Mouse (Mus musculus) lung, embryonic 15.5 days (tissue): ENCODE data around the gene Lrrc74a. TPM values are rescaled to one million over a fixed set of nuclear protein-coding genes. Genes with fewer than 3 reads are reported as not detected.

Experiments used
- ATAC-seq: fragments of 200-750 bp; cut with Nextera tagmentation; 2 replicates; pipeline ENCODE4 v1.8.0; 2017; ENCODE audit warnings: moderate number of reproducible peaks, borderline replicate concordance; ENCODE audit not compliant: low FRiP score, low TSS enrichment; ENCODE audit errors: extremely low read depth
- H3K27ac ChIP-seq: fragments of 300-500 bp; sonication (generic); 2 replicates; pipeline ENCODE4 v1.5.1; 2015; ENCODE audit warnings: moderate library complexity, mild to moderate bottlenecking, inconsistent platforms
- H3K27me3 ChIP-seq: fragments of 300-500 bp; sonication (generic); 2 replicates; pipeline ENCODE4 v1.6.1; 2015; ENCODE audit warnings: inconsistent platforms
- H3K36me3 ChIP-seq: fragments of 300-500 bp; sonication (generic); 2 replicates; pipeline ENCODE4 v1.6.1; 2015; ENCODE audit warnings: inconsistent platforms
- H3K4me1 ChIP-seq: fragments of 300-500 bp; sonication (generic); 2 replicates; pipeline ENCODE4 v1.6.1; 2015; ENCODE audit warnings: inconsistent platforms
- H3K4me2 ChIP-seq: fragments of 300-500 bp; sonication (generic); 2 replicates; pipeline ENCODE4 v1.6.1; 2015; ENCODE audit warnings: inconsistent platforms, mild to moderate bottlenecking, moderate library complexity
- H3K4me3 ChIP-seq: fragments of 300-500 bp; sonication (generic); 2 replicates; pipeline ENCODE4 v1.5.1; 2015; ENCODE audit warnings: mild to moderate bottlenecking, inconsistent platforms
- H3K9ac ChIP-seq: fragments of 300-500 bp; sonication (generic); 2 replicates; pipeline ENCODE4 v1.6.1; 2015; ENCODE audit warnings: inconsistent platforms
- H3K9me3 ChIP-seq: fragments of 300-500 bp; sonication (generic); 2 replicates; pipeline ENCODE4 v1.6.1; 2016; ENCODE audit warnings: inconsistent platforms
- WGBS: fragments of 180-500 bp; shearing (Covaris S2); methylation state at CpG from one replicate; pipeline ENCODE4 v1.1.7; 2015; 5-methylcytosine and 5-hydroxymethylcytosine counted together
- polyA plus RNA-seq: library from polyadenylated mRNA; unstranded; fragments of >200 nt; fragmentation: Nextera tagmentation; extraction: Ambion mirVana; gene quantifications from 2 replicates; pipeline ENCODE4 v1.2.1, GENCODE M21; 2015

The Lrrc74a gene
- polyA plus RNA-seq, 1 experiment from 2014 or later: not detected

DNA sequence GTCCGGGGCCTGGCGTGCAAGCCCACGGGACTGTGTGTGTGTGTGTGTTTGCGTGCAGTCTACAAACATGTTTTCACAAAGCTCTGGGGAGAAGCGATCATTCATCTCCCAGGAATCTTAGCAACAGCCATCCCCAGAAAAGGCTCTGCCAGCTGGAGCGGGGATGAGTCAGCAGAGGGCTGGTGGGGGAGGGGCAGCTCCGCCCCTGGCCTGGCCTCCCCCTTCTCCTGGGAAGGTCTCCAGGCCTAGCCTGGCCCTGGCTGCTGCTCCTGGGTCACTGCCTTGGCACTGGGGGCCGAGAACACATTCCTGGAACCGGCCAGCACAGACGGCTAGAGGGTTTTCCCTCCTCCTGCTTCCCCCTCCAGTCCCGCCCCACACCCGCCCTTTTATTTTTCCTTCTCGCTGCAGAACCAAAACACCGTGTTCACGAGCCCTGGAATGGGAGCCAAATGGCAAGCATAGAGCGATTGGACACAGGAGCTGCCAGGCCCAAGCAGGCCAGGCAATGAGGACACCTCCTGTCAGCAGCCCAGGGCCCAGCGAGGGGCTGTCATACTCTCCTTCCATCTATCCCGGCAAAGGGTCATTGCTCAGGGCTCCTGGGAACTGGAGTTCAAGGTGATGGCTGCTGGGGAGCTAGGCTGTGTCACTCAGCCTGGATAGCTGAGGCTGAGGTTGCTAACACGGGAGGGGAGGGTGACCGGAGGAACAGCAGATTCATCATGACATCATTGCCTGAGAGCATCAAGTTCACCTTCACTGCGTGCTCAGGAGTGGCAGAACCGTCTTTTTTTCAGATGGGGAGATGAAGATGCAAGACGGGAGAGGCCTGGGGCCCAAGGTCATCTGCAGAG, 67.2 kb downstream of the Lrrc74a start:
- peak; percentile 85 for ATAC-seq
- Histone ChIP-seq H3K36me3 (no peaks in the 10 kb centered on the region), H3K4me2 (peak overlapping the region; percentile 55), H3K4me1 (peaks cover 80% of the 10 kb centered on the region), H3K9me3 (no peaks in the 10 kb centered on the region), H3K27ac (peak overlapping the region; percentile 99), H3K4me3 (peak overlapping the region; percentile 17), H3K27me3 (no peaks in the 10 kb centered on the region), H3K9ac (peak overlapping the region; percentile 39)
- WGBS: 2% methylated on average over 23 of the region's 23 CpGs

DNA sequence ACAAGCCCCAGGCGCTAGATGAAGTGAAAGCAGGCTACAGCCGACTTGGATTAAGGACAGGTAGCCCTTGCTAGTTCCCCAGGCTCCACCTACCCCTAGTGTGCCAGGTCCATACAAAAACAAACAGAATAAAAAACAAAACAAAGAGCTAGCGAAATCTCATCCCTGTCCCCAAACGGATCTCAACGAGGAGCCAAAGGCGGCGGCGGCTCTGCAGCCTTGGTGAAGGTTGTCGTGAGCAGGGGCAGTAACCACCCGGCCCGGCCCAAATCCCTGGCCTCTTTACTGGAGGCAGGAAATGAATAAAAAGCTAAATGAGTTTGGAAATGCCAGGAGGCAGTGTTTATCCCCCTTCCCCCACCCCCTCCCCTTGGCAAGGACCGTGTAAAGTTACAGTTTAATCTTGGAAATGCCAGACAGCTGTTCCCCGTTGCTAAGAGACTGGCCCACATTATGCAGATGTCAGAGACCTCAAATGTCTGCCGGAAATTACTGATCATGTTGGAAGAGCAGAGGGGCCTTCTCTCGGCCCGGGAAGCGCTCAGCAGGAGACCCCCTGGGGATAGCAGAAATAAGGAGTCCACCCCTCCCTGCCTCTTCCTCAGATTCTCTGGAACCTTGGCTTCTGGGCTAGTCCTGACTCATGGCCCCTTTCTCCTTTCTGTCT, 68.0 kb downstream of the Lrrc74a start:
- peak overlapping the region; percentile 55 for H3K4me2 ChIP-seq
- 3% methylated on average over 17 of the region's 17 CpGs for WGBS

GRCm38 (mm10) chr12:86802899-86803298, 68.7 kb downstream of the Lrrc74a start:
- WGBS: 36% methylated on average over 3 of the region's 3 CpGs
- Histone ChIP-seq H3K4me2 (0 out of 2 replicates have a peak overlapping the region, but pooled peaks have one; percentile 55), H3K9ac (no peak overlapping the region), H3K9me3 (no peaks in the 10 kb centered on the region), H3K27ac (peak overlapping the region; percentile 99), H3K4me1 (peaks cover 94% of the 10 kb centered on the region), H3K4me3 (no peak overlapping the region), H3K27me3 (no peaks in the 10 kb centered on the region), H3K36me3 (no peaks in the 10 kb centered on the region)
- ATAC-seq: no peak

More for the DNA sequence above, 68.0 kb downstream of the Lrrc74a start:
- H3K27ac ChIP-seq: peak overlapping the region; percentile 99
- H3K27me3 ChIP-seq: no peaks in the 10 kb centered on the region
- peak overlapping the region; percentile 17; the same call in 1 of the 2 replicates for H3K4me3 ChIP-seq
- H3K9me3 ChIP-seq: no peaks in the 10 kb centered on the region
- peaks cover 86% of the 10 kb centered on the region for H3K4me1 ChIP-seq
- peak overlapping the region; percentile 39 for H3K9ac ChIP-seq
- peak; percentile 28 for ATAC-seq
- H3K36me3 ChIP-seq: no peaks in the 10 kb centered on the region

DNA sequence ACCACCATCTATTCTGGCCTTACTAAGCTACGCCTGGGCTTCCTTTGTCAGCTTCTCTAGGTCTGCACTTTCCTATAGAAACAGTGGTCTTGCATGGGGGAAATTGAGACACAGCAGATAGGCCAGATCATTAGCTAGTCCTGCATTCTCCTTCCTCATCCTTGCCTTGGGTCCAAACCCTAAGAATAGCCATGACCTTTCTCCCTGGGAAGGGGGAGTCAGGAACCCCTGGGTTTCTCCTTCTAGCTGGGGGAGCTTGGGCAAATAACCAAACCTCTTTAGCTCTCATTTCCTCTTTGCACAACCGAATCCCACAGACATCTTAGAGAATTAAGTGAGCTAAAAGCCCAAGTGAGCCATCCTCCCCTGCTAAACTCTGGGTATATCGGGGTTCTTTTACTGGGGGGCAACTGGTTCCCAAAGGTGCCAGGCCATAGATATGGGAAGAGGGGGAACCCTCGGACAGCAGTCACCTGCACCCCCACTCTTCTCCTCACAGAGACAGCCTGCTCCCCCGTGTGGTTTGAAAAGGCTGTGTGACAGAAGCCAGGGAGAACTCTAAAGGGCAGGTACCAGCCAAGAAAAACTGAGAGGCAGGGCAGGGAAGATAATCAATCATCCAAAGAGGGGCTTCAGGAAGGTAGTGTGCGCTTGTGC, 69.6 kb downstream of the Lrrc74a start:
- ATAC-seq: no peak
- H3K4me2 ChIP-seq: no peak overlapping the region
- H3K36me3 ChIP-seq: no peaks in the 10 kb centered on the region
- no peaks in the 10 kb centered on the region for H3K9me3 ChIP-seq
- H3K9ac ChIP-seq: no peak overlapping the region
- no peak overlapping the region for H3K4me3 ChIP-seq
- peaks cover 94% of the 10 kb centered on the region for H3K4me1 ChIP-seq
- H3K27ac ChIP-seq: peak overlapping the region; percentile 99
- no peaks in the 10 kb centered on the region for H3K27me3 ChIP-seq
- 30% methylated on average over 6 of the region's 6 CpGs for WGBS

DNA sequence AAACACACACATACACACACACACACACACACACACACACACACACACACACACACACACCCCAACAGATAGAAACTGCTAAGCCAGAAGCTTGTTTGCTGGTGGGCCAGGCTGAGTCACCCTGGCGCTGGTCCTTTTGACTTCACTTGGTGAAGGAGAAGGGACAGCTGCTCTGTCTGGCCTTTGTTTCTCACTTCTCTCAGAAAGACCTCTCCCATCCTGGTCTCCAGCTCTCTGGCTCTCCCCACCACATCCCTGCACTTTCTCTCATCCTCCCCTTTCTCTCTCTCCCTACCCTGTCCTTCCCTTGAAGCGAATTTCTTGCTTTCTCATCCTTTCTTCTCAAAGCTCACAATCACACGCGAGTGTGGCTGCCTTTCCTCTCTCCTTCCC, 70.1 kb downstream of the Lrrc74a start:
- H3K27me3 ChIP-seq: no peaks in the 10 kb centered on the region
- H3K4me2 ChIP-seq: no peak overlapping the region
- peak overlapping the region; percentile 99 for H3K27ac ChIP-seq
- H3K36me3 ChIP-seq: no peaks in the 10 kb centered on the region
- H3K9ac ChIP-seq: no peak overlapping the region
- H3K4me3 ChIP-seq: no peak overlapping the region
- 0 out of 2 replicates have a peak, but pooled peaks have one; percentile 6 for ATAC-seq
- H3K9me3 ChIP-seq: no peaks in the 10 kb centered on the region
- peaks cover 88% of the 10 kb centered on the region for H3K4me1 ChIP-seq
- WGBS: 8% methylated on average over 4 of the region's 4 CpGs

DNA sequence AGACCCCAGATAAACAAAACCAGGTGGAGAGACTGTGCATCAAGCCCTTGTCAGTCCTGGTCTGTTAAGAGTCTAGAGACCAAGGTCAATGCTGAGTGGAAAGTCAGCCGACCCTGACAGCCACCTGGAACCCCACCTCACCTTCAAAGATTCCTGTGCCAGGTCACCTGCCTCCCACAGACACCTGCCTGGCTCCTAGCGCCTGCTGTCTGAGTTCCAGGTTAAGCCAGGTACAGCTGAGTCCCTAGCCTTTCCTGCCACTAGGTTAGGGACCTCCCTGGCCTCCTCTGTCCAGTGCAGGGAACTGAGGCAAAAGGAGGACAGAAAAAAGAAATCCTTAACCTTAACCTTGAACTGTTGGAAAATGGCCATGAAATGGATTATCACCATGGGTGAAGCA, 70.7 kb downstream of the Lrrc74a start:
- Histone ChIP-seq H3K4me2 (no peak overlapping the region), H3K36me3 (no peaks in the 10 kb centered on the region), H3K27me3 (no peaks in the 10 kb centered on the region), H3K4me1 (peaks cover 83% of the 10 kb centered on the region), H3K27ac (peak overlapping the region; percentile 99), H3K9me3 (no peaks in the 10 kb centered on the region), H3K4me3 (no peak overlapping the region), H3K9ac (no peak overlapping the region)
- no peak for ATAC-seq
- 35% methylated on average over 2 of the region's 2 CpGs for WGBS

- Histone ChIP-seq H3K4me3 (no peak overlapping the region), H3K27me3 (no peaks in the 10 kb centered on the region), H3K4me2 (no peak overlapping the region), H3K27ac (peak overlapping the region; percentile 99), H3K4me1 (peaks cover 81% of the 10 kb centered on the region), H3K9me3 (no peaks in the 10 kb centered on the region), H3K36me3 (no peaks in the 10 kb centered on the region), H3K9ac (no peak overlapping the region)
- 73% methylated on average over 4 of the region's 4 CpGs for WGBS
- ATAC-seq: no peak
These were observed 71.1 kb downstream of the Lrrc74a start for GRCm38 (mm10) chr12:86805315-86805714.

DNA sequence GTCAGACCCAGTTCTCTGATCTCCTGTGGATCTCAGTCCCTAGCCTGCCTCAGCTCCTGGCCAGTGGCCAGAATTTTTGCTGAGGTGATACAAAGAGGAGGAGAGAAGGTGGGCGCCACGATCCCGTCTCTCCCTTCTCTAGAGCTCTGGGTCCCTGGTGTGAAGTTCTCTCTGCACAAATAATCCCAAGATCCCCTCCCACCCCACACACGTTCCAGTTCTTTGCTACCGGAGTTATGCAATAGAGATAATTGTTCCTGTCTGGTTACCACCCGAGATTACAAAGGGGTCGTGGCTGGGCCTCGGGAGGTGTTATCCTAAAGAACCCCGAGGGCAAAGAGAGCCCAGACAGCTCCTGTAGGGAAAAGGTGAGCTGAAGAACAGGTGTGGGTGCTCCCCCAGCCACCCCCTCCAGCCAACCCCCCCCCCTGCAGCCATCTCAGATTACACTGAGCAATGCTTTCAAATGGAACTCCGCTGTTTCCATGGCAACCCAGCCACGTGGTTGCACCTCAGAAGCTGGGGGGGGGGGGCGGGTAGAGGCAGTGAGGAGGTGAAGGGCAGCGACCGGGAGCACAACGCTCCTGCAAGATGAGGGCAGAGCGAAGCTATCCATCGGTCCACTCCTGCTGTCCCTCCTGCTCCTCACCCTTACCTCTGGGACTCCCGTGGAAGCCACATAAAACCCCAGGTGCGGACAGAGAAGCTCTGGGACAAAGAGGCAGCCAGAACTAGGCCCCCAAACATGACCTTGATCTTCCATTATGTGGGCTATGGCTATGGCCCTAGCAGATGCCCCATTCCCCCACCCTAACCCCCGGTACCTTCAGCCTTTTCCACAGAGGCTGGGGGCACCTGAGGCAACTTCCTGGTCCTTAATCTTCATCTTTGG, 72.1 kb downstream of the Lrrc74a start:
- Histone ChIP-seq H3K4me3 (no peak overlapping the region), H3K9me3 (no peaks in the 10 kb centered on the region), H3K9ac (no peak overlapping the region), H3K36me3 (no peaks in the 10 kb centered on the region), H3K27me3 (no peaks in the 10 kb centered on the region), H3K4me2 (peak overlapping the region; percentile 32), H3K4me1 (peaks cover 81% of the 10 kb centered on the region), H3K27ac (peak overlapping the region; percentile 63)
- 8% methylated on average over 20 of the region's 20 CpGs for WGBS
- ATAC-seq: no peak

GRCm38 (mm10) chr12:86806923-86807794, 73.0 kb downstream of the Lrrc74a start:
- Histone ChIP-seq H3K9ac (no peak overlapping the region), H3K27ac (peak overlapping the region; percentile 62), H3K4me1 (peaks cover 81% of the 10 kb centered on the region), H3K27me3 (no peaks in the 10 kb centered on the region), H3K4me2 (no peak overlapping the region), H3K9me3 (no peaks in the 10 kb centered on the region), H3K36me3 (no peaks in the 10 kb centered on the region), H3K4me3 (no peak overlapping the region)
- 20% methylated on average over 5 of the region's 5 CpGs for WGBS
- ATAC-seq: no peak

GRCm38 (mm10) chr12:86807795-86808128, 73.6 kb downstream of the Lrrc74a start:
- 19% methylated on average over 4 of the region's 4 CpGs for WGBS
- Histone ChIP-seq H3K9me3 (no peaks in the 10 kb centered on the region), H3K4me2 (no peak overlapping the region), H3K9ac (no peak overlapping the region), H3K27me3 (no peaks in the 10 kb centered on the region), H3K36me3 (no peaks in the 10 kb centered on the region), H3K4me3 (no peak overlapping the region), H3K27ac (peak overlapping the region; percentile 62; the same call in 1 of the 2 replicates), H3K4me1 (peaks cover 75% of the 10 kb centered on the region)
- no peak for ATAC-seq
